Mouse (Mus musculus) limb, embryonic 11.5 days (tissue): ENCODE results near the gene Kntc1. TPM values are rescaled to one million over a fixed set of nuclear protein-coding genes. Genes with fewer than 3 reads are reported as not detected.

Source experiments
- ATAC-seq: fragments of 200-750 bp; cut with Nextera tagmentation; 2 replicates; pipeline ENCODE4 v1.8.0; 2017; ENCODE audit warnings: low read depth; ENCODE audit not compliant: insufficient number of reproducible peaks, low FRiP score, low TSS enrichment
- DNase-seq: peaks from one replicate; pipeline ENCODE4 v3.0.0-alpha.2; 2015; ENCODE audit warnings: low spot score
- H3K27ac ChIP-seq: fragments of 300-500 bp; sonication (generic); replicated peaks from 2 replicates; pipeline ENCODE4 v1.5.1; 2014; ENCODE audit warnings: low read depth, mild to moderate bottlenecking, low read length
- H3K27me3 ChIP-seq: fragments of 300-500 bp; sonication (generic); 2 replicates; pipeline ENCODE4 v1.6.1; 2014; ENCODE audit warnings: mild to moderate bottlenecking, low read length, mixed read lengths; ENCODE audit not compliant: control insufficient read depth, insufficient read depth
- H3K36me3 ChIP-seq: fragments of 300-500 bp; sonication (generic); 2 replicates; pipeline ENCODE4 v1.6.1; 2014; ENCODE audit warnings: mild to moderate bottlenecking, low read length, moderate library complexity, mixed read lengths; ENCODE audit not compliant: control insufficient read depth, insufficient read depth
- H3K4me1 ChIP-seq: fragments of 300-500 bp; sonication (generic); 2 replicates; pipeline ENCODE4 v1.6.1; 2014; ENCODE audit warnings: low read length, mixed read lengths; ENCODE audit not compliant: control insufficient read depth, insufficient read depth
- H3K4me2 ChIP-seq: fragments of 300-500 bp; sonication (generic); 2 replicates; pipeline ENCODE4 v1.6.1; 2014; ENCODE audit warnings: low read depth, mild to moderate bottlenecking, moderate library complexity; ENCODE audit not compliant: severe bottlenecking
- H3K4me3 ChIP-seq: fragments of 300-500 bp; sonication (generic); 2 replicates; pipeline ENCODE4 v1.5.1; 2014; ENCODE audit warnings: low read depth, low read length
- H3K9ac ChIP-seq: fragments of 300-500 bp; sonication (generic); 2 replicates; pipeline ENCODE4 v1.6.1; 2014; ENCODE audit warnings: mild to moderate bottlenecking, low read length
- H3K9me3 ChIP-seq: fragments of 300-500 bp; sonication (generic); 2 replicates; pipeline ENCODE4 v1.6.1; 2016; ENCODE audit warnings: low read length; ENCODE audit not compliant: control insufficient read depth
- WGBS: fragments of 180-500 bp; shearing (Covaris S2); extraction: QIAGEN DNeasy Blood & Tissue Kit; methylation state at CpG from one replicate; pipeline ENCODE4 v1.1.7; 2014; 5-methylcytosine and 5-hydroxymethylcytosine counted together
- polyA plus RNA-seq: library from polyadenylated mRNA; unstranded; fragments of >200 nt; fragmentation: Nextera tagmentation; extraction: Ambion mirVana; gene quantifications from 2 replicates; pipeline ENCODE4 v1.2.1, GENCODE M21; 2014

Gene Kntc1
- polyA plus RNA-seq, 1 experiment from 2014 or later, result 38.8 TPM

- Histone ChIP-seq H3K9me3 (no peaks in the 10 kb centered on the region), H3K27me3 (no peaks in the 10 kb centered on the region), H3K4me3 (no peak overlapping the region), H3K9ac (no peak overlapping the region), H3K4me2 (no peak overlapping the region), H3K36me3 (peaks cover 25% of the 10 kb centered on the region), H3K27ac (no peak overlapping the region), H3K4me1 (no peaks in the 10 kb centered on the region)
- no peak for DNase-seq
- ATAC-seq, result no peak
- 92% methylated on average over 8 of the region's 8 CpGs for WGBS
Observed at GRCm38 (mm10) chr5:123780716-123781115, 31.2 kb downstream of the Kntc1 start.

- Histone ChIP-seq H3K36me3 (peaks cover 25% of the 10 kb centered on the region), H3K9me3 (no peaks in the 10 kb centered on the region), H3K4me2 (no peak overlapping the region), H3K4me1 (no peaks in the 10 kb centered on the region), H3K27ac (no peak overlapping the region), H3K27me3 (no peaks in the 10 kb centered on the region), H3K9ac (no peak overlapping the region), H3K4me3 (no peak overlapping the region)
- 92% methylated on average over 4 of the region's 4 CpGs for WGBS
- DNase-seq (no peak), ATAC-seq (no peak)
Observed at GRCm38 (mm10) chr5:123781864-123782263, 32.3 kb downstream of the Kntc1 start.

DNA sequence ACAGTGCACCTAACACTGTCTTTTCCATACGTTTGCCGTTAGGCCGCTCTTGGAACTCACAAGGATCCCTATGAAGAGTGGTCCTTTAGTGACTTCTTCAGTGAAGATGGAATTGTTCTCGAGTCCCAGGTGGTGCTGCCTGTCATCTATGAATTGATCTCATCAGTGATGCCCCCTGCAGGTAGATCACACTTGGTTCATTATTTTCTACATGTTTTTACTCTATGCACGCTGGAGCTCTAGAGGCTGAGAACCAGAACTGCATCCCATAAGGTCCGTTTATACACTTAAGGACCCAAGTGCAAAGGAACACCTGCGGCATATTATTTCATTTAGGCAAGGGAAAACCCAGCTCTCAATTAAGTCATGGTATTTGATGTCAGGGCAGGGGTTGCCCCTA lies 39.5 kb downstream of the Kntc1 start:
- Histone ChIP-seq H3K27ac (no peak overlapping the region), H3K9me3 (no peaks in the 10 kb centered on the region), H3K4me2 (no peak overlapping the region), H3K9ac (no peak overlapping the region), H3K27me3 (no peaks in the 10 kb centered on the region), H3K4me3 (no peak overlapping the region), H3K4me1 (no peaks in the 10 kb centered on the region), H3K36me3 (peaks cover 25% of the 10 kb centered on the region)
- DNase-seq (no peak), ATAC-seq (no peak)
- 94% methylated on average over 7 of the region's 7 CpGs for whole genome bisulfite sequencing

DNA sequence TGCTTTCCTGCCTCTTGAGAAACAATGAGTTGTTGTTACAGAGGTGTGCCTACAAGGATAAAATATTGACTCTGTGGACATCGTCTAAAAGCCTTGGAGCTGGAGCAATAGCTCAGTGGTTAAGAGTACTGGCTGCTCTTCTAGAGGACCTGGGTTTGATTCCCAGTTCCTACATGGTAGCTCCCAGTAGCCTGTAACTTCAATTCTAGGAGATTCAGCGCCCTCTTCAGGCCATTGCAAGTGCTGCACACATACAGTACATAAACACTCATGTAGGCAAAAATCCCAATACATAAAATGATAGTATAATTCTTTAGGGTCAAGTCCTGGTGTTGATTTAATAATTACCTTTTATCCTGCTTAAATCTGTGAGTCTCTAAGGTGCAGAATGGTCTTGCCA lies 43.6 kb downstream of the Kntc1 start:
- WGBS, result 88% methylated on average over 2 of the region's 2 CpGs
- Histone ChIP-seq H3K9ac (no peak overlapping the region), H3K9me3 (no peaks in the 10 kb centered on the region), H3K4me2 (no peak overlapping the region), H3K4me3 (no peak overlapping the region), H3K4me1 (no peaks in the 10 kb centered on the region), H3K27me3 (no peaks in the 10 kb centered on the region), H3K27ac (no peak overlapping the region), H3K36me3 (peaks cover 32% of the 10 kb centered on the region)
- ATAC-seq, result no peak
- no peak for DNase-seq

- DNase-seq, result no peak
- H3K36me3 ChIP-seq, result peaks cover 31% of the 10 kb centered on the region
- no peaks in the 10 kb centered on the region for H3K4me1 ChIP-seq
- H3K27ac ChIP-seq, result no peak overlapping the region
- no peak overlapping the region for H3K4me3 ChIP-seq
- 93% methylated on average over 11 of the region's 11 CpGs for WGBS
- H3K9ac ChIP-seq, result no peak overlapping the region
- no peak overlapping the region for H3K4me2 ChIP-seq
- no peak for ATAC-seq
- H3K27me3 ChIP-seq, result no peaks in the 10 kb centered on the region
- H3K9me3 ChIP-seq, result no peaks in the 10 kb centered on the region
Observed at GRCm38 (mm10) chr5:123806334-123806733, 56.8 kb downstream of the Kntc1 start.

GRCm38 (mm10) chr5:123808541-123808940 lies 59.0 kb downstream of the Kntc1 start:
- no peak overlapping the region for H3K4me3 ChIP-seq
- no peak overlapping the region for H3K9ac ChIP-seq
- no peaks in the 10 kb centered on the region for H3K4me1 ChIP-seq
- peaks cover 25% of the 10 kb centered on the region; the same call in 1 of the 2 replicates for H3K36me3 ChIP-seq
- ATAC-seq (no peak), DNase-seq (no peak)
- H3K27ac ChIP-seq, result no peak overlapping the region
- H3K4me2 ChIP-seq, result no peak overlapping the region
- H3K27me3 ChIP-seq, result no peaks in the 10 kb centered on the region
- no peaks in the 10 kb centered on the region for H3K9me3 ChIP-seq
- WGBS, result 91% methylated on average over 5 of the region's 5 CpGs

- Histone ChIP-seq H3K27ac (no peak overlapping the region), H3K9ac (no peak overlapping the region), H3K4me3 (no peak overlapping the region), H3K36me3 (peaks cover 21% of the 10 kb centered on the region; the same call in 1 of the 2 replicates), H3K9me3 (no peaks in the 10 kb centered on the region), H3K4me2 (no peak overlapping the region), H3K27me3 (no peaks in the 10 kb centered on the region), H3K4me1 (no peaks in the 10 kb centered on the region)
- DNase-seq (no peak), ATAC-seq (no peak)
- WGBS, result 93% methylated on average over 13 of the region's 13 CpGs
Observed at GRCm38 (mm10) chr5:123809156-123809555, 59.6 kb downstream of the Kntc1 start.

GRCm38 (mm10) chr5:123816891-123817290 lies 67.4 kb downstream of the Kntc1 start:
- no peak overlapping the region for H3K27ac ChIP-seq
- H3K36me3 ChIP-seq, result peaks cover 21% of the 10 kb centered on the region
- H3K4me3 ChIP-seq, result no peak overlapping the region
- no peak overlapping the region for H3K9ac ChIP-seq
- no peak overlapping the region for H3K4me2 ChIP-seq
- 94% methylated on average over 7 of the region's 7 CpGs for WGBS
- no peaks in the 10 kb centered on the region for H3K4me1 ChIP-seq
- no peaks in the 10 kb centered on the region for H3K27me3 ChIP-seq
- no peaks in the 10 kb centered on the region for H3K9me3 ChIP-seq
- no peak for DNase-seq
- ATAC-seq, result no peak

- H3K4me3 ChIP-seq, result no peak overlapping the region
- WGBS, result 95% methylated on average over 19 of the region's 19 CpGs
- H3K27me3 ChIP-seq, result no peaks in the 10 kb centered on the region
- ATAC-seq, result no peak
- H3K4me2 ChIP-seq, result no peak overlapping the region
- no peak overlapping the region for H3K9ac ChIP-seq
- DNase-seq, result no peak
- no peak overlapping the region for H3K27ac ChIP-seq
- H3K36me3 ChIP-seq, result peaks cover 23% of the 10 kb centered on the region
- no peaks in the 10 kb centered on the region for H3K9me3 ChIP-seq
- no peaks in the 10 kb centered on the region for H3K4me1 ChIP-seq
Observed at GRCm38 (mm10) chr5:123818941-123819577, 69.5 kb downstream of the Kntc1 start.
